Mouse (Mus musculus): Measurements from ENCODE around the gene Naif1. TPM values are rescaled to one million over a fixed set of nuclear protein-coding genes. Genes with fewer than 3 reads are reported as not detected.

Gene Naif1
- total RNA-seq (2015) = 1.5 and 1.9 TPM in 2 replicates
- total RNA-seq (2017) = 3.5 TPM in 2 replicates

DNA sequence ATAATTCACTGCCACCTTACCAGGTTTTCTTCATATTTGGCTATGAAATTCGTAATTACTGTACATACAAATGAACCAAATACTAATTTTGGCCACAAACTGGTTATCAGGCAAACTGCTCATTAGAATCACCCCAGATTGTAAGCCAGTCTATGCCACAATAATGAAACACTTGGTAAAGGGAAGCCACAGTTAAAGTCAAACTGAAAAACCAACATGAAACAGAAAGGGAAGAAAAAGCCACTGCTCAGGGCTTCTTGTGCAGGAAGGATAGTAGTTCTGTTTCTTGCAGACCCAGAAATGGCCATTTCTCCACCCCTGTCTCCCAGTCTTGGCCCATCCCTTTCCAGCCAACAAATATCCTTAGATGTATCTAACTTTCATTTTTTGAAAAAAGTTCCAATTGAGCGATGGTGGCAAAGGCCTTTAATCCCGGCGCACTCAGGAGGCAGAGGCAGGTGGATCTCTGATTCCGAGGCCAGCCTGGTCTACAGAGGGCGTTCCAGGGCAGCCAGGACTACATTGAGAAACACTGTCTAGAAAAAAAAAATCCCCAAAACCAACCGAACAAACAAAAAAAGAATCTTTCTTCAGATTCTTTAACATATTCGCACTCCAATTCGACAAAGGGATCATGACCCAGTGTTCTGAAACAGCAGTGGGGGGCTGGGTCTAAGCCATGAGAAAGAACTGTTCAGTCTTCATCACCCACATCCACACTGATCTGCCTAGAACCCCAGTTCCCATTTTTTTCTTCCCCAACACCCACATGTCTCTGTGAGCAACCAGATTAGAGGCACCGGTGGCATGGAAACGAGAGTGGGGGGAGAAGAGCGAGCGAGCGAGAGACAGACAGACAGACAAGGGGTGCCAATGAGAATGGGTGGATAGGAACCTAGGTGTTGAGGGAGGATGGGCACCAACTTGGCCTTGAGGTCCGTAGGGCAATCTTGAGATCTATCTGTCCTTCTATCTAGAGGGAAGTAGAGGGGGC is at the start of gene Naif1:
Gene Naif1 (plus strand): TSS at position 697 of the 994 bp plus-strand sequence.
- ATAC-seq (replicated peaks; ENCODE audit: poor library complexity) = no peak

DNA sequence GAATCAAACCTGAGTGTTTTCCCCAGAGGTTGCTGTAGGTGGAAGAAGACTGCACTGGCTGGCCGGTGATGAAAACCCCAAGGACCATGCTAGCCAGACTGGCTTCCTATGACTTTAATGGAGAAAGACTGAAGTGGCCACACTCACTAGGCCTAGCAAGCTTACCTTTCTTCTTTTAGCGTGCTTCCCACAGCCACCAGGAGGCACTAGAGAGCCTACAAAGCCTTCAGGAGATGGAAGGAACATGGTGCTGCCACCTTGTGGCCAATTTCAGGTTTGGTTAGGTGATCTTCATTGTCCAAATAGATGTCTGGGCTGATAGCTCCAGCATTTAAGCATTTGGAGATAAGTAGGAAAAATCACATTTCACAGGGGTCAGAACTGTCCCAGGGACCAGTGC is 45.6 kb upstream of the Naif1 start:
- ATAC-seq (replicated peaks; ENCODE audit: poor library complexity) = peak; percentile 99

DNA sequence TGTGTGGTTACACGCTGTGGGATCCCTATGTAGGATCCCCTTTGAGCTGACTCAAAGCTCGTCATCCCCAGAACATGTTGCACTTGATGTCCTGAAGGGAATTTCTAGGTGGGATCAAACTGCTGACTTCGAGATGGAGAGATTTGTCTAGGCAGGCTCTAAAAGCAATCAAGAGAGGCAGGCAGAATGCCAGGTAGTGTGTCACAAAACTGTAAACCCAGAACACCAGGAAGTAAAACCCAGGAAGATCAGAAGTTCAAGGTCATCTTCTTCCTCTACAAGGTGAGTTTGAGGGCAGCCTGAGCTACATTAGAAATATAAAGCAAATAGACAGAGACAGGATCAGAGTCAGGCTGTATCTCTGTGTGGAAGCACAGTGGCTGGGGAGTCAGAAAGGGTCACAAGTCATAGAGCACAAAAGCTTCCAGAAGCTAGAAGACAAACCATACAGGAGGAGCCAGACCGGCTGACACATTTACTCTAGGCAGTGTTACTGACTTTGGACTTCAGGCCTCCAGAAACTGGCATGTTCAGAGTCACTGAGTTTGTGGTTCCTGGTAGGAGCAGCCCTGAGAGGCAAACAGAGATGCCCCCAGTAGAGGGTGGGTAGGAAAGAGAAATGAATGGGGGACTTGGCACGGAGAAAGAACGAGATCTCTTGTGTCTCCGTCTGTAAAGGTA is 43.0 kb upstream of the Naif1 start:
- no peak for ATAC-seq (replicated peaks; ENCODE audit: poor library complexity)

DNA sequence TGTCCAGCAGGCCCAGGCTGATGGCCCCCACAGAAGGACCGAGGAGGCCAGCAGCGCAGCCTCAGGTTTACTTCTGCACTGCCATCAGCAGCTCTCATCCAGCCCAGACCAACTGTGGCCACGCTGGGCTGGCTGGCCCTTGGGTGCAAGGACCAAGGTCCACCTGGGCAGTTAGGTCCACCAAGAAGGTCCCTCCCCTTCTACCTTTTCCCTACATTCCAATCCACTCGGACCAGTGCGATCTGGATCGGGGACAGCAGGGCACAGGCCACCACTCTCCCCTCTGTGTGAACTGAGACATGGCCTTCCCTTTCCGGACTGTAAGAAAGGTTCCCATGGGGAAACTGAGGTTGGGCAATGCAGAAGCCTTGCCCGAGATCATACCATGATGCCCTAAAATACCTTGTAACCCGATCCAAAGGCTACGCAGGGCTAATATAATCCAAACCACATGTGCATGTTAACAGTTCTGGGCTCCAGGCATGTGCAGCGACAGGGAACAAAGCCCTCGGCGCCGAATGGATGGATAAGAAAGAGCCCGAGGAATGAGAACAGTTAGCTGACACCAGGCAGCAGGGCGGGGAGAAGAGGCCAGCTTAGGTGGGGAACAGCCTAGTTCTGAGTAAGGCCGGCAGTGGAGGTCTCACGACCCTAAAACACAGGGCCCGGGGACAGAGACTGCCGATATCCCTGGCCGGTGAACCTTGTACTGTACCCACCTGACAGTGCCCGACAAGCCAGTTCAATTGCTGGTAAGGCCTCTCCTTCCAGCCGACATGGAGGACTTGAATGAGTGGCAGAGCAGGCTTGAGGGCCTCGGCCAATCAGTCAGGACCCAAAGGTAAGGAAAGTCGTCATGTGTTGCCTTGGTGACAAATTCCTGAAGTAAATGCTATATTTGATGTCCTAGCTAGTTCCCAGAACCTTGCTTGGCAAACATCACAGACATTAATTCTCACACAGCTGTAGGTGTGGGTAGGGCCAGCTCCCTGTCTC is 41.5 kb upstream of the Naif1 start:
- ATAC-seq (replicated peaks; ENCODE audit: poor library complexity) = no peak

DNA sequence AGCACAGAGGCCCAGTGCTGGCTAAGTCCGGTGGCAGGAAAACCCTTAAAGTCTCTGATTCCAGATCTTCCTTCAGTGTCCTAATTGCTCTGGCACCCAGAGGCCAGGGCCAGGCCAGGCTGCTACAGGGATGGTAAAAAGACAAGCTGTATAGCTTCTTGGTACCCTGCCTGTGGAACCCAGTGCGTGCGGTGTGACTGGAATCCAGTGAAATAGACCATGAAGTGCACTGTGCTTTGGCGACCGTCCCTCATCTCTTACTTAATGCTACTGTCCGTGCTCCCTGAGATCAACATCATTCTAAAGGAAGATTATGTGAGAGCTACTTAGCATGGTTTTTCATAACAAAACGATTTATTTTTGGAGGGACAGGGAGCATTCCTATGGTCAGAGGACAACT is 38.9 kb upstream of the Naif1 start:
- no peak for ATAC-seq (replicated peaks; ENCODE audit: poor library complexity)

DNA sequence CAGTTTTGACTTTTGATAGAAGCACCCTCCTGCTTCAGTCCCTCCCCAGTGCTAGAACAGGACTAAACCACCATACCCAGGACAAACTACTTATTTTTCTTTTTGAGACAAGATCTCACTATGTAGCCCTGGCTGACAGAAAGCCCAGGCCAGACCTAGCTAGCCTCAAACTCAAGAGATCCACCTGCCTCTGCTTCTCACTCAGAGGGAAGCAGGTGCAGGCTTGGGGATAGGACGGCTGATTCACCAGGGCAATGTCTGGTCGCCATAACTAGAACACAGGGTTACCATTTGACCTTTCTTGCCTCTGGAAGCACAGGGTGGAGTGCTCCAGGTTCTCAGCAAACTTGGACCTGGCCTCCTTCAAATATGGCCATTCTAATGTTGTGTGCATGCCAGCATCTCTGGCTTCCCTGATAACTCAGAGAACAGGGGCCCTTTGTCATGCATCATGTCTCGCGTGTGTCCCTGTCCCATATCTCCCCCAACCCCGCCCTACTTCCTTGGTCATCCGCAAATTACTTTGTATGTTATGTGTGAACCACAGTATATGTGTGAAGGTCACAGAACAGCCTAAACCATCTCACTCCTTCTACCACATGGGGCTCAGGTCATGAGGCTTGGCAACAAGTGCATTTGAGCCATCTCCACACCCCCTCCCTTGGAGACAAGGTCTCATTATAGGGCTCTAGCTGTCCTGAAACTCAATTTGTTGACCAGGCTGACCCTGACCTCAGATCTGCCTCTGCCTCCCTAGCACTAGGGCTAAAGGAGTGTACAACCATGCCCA is 37.3 kb upstream of the Naif1 start:
- peak; percentile 29 for ATAC-seq (replicated peaks; ENCODE audit: poor library complexity)

DNA sequence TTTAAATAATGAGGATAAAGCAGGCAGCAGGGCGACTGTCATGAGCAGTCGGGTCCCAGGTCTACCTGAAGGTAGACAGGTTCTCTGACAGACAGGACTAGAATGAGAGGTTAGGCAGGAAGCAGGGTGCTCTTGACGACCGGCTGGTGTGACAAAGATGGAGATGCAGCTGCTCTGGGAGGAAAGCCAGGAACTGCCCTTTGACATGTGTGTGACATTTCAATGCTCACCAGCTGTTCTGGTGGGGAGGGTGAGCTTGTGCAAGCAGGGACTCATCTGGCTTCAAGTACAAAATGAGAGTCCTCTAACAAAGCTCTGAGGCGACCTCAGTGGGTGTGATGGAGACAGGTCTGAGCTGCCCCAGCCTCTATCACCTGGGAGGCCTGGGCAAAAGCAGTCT is 36.3 kb upstream of the Naif1 start:
- ATAC-seq (replicated peaks; ENCODE audit: poor library complexity) = no peak

DNA sequence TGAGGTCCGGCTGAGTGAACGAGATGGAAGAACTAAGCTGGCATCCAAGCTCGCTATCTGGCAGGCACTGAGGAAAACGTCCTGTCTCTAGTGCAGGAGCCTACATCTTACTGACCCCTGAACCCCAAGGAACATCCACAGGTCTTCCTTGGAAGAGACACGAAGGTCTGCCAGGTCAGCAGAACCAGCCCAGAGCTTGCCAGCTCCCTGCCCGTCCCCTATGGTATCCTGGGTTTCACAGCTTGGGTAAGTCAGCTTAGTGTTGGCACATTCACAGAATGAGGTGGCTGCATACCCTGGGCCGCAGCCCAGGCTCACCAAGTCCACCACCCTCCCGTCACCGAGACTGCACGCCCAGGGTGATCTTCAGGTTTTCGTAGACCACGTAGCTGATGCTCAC is 34.5 kb upstream of the Naif1 start:
- no peak for ATAC-seq (replicated peaks; ENCODE audit: poor library complexity)

DNA sequence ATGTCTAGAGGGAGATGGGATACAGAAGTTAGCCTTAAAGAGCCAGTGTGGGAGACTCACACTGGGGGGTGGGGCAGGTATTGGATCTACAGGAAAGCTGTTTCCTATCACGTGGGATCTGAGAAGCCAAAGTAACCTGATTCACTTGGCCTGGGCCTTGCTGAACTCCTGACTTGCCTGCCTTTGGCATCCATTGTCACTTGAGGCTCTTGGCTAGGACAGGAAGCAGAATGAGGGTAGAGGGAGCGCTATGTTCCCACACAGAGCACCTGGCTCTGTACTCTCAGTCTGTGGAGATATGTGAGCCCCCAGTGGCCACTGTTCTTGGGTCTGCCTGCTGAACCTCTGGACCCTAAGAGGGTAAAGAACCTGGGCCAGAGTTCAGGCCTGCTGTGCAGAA is 33.7 kb upstream of the Naif1 start:
- ATAC-seq (replicated peaks; ENCODE audit: poor library complexity) = no peak

DNA sequence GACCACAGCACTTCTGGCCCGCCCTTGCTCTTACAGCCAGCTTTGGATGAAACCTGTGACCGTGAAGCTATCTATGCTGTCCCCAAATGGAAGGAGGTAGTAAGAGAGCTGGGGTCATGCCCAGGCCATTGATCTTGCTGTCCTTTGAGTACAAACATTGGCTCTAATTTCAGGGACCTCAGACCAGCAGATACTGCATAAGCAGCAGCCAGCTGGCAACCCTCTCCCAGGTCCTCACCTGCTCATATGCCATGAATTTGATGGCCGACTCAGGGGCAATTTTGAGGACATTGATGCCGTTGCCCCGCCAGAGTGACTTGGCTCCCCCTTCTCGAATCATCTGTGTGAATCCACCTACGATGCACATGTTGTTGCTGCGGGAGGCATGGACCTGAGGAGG is 32.8 kb upstream of the Naif1 start:
- no peak for ATAC-seq (replicated peaks; ENCODE audit: poor library complexity)

DNA sequence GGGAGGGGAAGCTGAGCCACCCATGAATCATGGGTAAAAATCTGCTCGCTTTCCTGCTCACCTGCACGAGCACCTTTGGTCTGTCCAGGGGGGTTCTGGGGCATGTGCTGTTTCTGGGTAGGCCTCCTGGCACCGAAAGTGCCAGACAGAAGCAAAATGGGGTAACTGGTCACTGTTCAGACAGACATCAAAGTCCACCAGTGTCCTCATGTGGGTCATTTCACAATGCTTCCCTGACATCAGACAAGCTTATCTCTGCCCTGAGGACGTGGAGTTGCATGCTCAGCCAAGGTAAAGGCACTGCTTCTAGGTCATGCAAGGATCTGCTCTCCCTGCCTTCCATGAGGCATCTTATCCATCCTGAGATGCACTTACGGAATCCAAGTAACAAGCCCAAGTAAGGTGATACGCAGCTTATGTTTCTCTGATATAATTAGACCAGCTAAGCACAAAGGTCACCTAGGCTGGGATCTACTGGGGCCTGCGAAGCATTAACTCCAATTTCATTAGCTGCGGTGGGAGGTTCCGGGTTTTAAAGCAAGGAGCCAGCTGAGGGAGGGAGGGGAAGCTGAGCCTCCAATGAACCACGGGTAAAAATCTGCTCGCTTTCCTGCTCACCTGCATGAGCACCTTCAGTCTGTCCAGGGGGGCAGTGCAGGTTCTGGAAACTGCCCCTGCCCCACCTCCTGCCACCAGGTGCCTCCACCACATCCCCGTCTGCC is 31.7 kb upstream of the Naif1 start:
- no peak for ATAC-seq (replicated peaks; ENCODE audit: poor library complexity)

DNA sequence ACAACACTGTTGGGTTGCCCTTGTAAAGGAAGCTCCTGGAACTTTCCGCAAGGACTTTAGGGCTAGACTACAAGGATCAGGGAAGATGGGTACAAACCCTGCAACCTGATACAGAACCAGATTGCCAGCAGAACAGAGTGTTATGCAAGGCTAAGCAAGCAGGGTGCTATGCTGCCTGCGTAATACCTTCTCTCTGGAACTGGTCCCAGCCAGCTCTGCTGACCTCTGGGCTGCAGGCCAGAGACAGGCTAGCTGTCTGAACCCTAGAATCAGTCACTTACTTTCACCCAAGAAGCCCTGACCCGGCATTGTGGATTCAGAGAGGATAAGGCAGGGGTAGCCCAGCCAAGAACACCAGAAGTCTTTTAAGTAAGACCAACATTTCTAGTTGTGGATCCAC is 30.9 kb upstream of the Naif1 start:
- no peak for ATAC-seq (replicated peaks; ENCODE audit: poor library complexity)

DNA sequence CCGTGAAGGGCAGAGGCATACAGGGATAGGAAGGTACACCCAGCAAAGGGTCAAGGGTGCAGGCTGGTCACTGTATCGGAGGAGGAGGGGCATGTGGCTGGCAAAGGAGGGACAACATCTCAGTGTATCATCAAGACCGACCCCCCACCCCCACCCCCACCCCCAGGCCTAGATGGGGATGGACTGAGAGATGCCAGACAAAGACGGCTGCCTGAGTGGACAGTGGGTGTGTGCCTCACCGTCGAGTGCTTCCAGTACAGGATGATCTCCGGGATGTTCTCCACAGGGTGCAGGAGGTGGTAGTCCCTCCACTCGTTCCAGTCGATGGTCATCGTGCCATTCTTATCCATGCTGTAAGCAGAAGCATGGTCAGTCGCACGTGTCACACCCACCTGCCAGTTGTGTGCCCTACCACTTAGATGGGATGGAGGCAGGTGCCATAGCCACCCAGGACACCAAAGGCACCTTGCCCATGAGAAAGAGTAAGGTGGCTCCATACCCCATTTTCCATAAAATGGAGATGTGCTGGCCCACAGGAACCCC is 30.1 kb upstream of the Naif1 start:
- ATAC-seq (replicated peaks; ENCODE audit: poor library complexity) = no peak

DNA sequence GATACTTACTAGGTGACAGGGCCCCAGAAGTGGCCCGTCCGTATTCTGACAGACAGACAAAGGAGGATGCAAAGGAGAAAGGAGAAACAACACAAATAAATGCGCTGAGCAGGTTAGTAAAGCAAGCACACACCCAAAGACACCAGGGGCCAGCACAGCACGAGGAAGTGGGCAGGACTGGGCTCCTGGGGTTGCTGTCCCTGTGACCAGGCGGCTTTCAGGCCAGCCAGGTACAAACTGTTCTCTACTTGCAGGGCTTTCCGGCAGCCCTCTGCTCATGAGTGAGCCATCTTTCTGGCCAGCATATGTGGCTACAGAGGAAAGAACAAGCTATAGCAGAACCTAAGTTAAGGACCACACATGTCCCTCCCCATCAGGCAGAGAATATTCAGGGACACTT is 29.6 kb upstream of the Naif1 start:
- no peak for ATAC-seq (replicated peaks; ENCODE audit: poor library complexity)

DNA sequence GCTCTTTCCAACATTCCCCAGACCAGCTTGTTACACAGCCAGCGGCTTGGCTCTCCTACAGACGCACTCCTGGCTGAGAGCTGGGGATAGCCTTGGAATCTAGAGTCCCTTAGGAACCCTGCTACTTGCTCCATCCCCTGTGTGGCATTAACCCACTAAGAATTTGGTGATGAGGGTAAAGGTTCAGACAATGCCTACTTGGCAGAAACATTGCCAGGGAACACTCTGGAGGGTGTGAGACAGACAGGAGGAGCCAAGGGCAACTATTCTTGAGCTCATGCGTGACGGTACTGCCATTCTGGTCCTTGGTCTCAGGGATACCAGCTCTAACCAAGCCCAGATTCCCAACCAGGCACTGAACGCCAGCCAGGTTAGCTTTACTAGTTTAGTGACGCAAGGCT is 28.4 kb upstream of the Naif1 start:
- no peak for ATAC-seq (replicated peaks; ENCODE audit: poor library complexity)

DNA sequence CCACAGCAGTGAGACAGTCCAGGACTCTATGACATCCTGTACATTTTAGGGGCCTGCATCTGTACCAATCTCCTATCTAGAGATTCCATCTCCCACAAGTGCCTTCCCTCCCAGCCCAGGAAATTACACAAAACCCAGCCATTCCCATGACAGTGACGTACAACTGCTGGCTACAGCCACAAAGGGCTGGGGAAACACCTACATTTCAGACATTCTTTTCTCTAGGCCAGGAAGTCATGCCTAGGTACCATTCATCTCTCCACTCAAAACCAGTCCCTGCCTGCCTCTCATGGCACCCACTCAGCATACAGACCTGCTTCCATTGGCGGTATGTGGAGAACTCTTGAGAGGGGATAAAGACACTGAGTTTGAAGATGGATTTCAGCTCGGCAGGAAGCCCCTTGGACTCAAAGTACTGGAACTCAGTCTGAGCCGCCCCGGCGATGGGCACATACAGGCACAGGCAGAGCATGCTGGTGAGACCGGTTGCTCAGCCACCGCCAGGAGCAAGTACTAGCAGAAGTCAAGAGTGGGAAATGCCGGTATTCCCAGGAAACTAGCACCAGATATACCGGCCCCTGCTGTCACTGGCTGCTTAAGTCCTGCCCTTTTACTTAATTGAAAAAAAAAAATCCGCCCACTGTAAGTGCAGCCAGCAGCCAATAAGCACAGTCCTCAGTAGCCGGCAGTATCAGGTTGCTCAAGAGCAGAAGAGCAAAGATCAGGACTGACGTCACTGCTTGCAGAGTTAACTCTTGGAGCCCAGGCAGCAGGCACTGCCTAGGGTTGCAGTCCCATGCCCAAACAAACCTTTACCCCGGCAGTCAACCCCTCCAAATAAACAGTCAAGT is 26.6 kb upstream of the Naif1 start:
- peak; percentile 89 for ATAC-seq (replicated peaks; ENCODE audit: poor library complexity)

DNA sequence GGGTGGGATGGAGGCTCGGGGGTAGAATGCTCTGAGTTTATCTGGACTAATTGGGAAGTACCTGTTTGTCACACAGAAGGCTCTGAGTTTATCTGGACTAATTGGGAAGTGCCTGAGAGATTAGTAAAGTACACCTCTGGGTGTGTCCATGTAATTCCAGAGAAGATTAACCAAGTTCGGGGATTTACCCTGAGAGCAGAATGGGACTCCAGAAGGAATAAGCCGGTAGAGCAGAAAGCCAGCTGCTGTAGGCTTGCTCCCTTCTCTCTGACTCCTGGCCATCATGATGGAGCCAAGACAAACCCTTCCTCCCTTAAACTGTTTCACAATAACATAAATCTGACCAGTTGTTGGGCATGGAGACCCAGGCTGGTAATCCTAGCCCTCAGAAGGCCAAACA is 25.5 kb upstream of the Naif1 start:
- no peak for ATAC-seq (replicated peaks; ENCODE audit: poor library complexity)

DNA sequence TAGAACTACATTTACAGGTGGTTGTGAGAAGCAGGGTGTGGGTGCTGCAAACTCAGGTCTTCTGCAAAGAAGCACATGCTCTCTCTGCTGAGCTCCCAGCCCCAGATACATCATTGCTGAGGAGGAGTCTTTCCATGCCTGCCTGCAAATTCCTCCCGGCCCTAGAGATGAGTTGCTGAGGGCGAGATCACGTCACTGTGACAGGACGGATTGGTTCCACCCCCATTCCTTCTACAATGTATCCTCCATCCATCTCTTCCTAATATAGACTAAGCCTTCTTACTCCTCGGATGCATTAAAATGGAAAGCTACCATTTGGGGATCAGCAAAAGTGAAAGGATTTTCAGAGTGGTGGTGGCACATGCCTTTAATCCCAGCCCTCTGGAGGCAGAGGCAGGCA is 24.7 kb upstream of the Naif1 start:
- ATAC-seq (replicated peaks; ENCODE audit: poor library complexity) = no peak

Measured in megakaryocyte progenitor cell, adult 5-6 weeks (primary cell).